Mouse (Mus musculus) lung, postnatal 0 days (tissue): ENCODE measurements around the gene Matn1. TPM values are rescaled to one million over a fixed set of nuclear protein-coding genes. Genes with fewer than 3 reads are reported as not detected.

ENCODE experiments used
- ATAC-seq: fragments of 200-750 bp; cut with Nextera tagmentation; 2 replicates; pipeline ENCODE4 v1.8.0; 2017; ENCODE audit warnings: moderate library complexity
- DNase-seq: peaks from one replicate; pipeline ENCODE4 v3.0.0-alpha.2; 2016; ENCODE audit warnings: low spot score
- H3K27ac ChIP-seq: fragments of 300-500 bp; sonication (generic); 2 replicates; pipeline ENCODE4 v1.5.1; 2014; ENCODE audit warnings: antibody characterized with exemption, mild to moderate bottlenecking, low read length, mixed read lengths
- H3K27me3 ChIP-seq: fragments of 300-500 bp; sonication (generic); replicated peaks from 2 replicates; pipeline ENCODE4 v1.6.1; 2014; ENCODE audit warnings: low read length, mixed read lengths; ENCODE audit not compliant: insufficient read depth
- H3K36me3 ChIP-seq: fragments of 300-500 bp; sonication (generic); 2 replicates; pipeline ENCODE4 v1.6.1; 2014; ENCODE audit warnings: low read length, mixed read lengths; ENCODE audit not compliant: insufficient read depth
- H3K4me1 ChIP-seq: fragments of 300-500 bp; sonication (generic); 2 replicates; pipeline ENCODE4 v1.6.1; 2014; ENCODE audit warnings: antibody characterized with exemption, low read depth, low read length, mixed read lengths; ENCODE audit not compliant: insufficient read depth
- H3K4me2 ChIP-seq: fragments of 300-500 bp; sonication (generic); replicated peaks from 2 replicates; pipeline ENCODE4 v1.6.1; 2014; ENCODE audit warnings: low read depth, mild to moderate bottlenecking, low read length, moderate library complexity, mixed read lengths
- H3K4me3 ChIP-seq: fragments of 300-500 bp; sonication (generic); 2 replicates; pipeline ENCODE4 v1.5.1; 2014; ENCODE audit warnings: low read depth, low read length
- H3K9ac ChIP-seq: fragments of 300-500 bp; sonication (generic); replicated peaks from 2 replicates; pipeline ENCODE4 v1.6.1; 2014; ENCODE audit warnings: low read depth, mild to moderate bottlenecking
- H3K9me3 ChIP-seq: fragments of 300-500 bp; sonication (generic); 2 replicates; pipeline ENCODE4 v1.6.1; 2016; ENCODE audit warnings: low read length, mixed read lengths
- CTCF ChIP-seq: IDR thresholded peaks from 2 replicates; pipeline ENCODE4 v1.5.1; 2016; ENCODE audit warnings: antibody characterized with exemption, mild to moderate bottlenecking
- EP300 ChIP-seq: IDR thresholded peaks from 2 replicates; pipeline ENCODE4 v1.6.1; 2016; ENCODE audit warnings: antibody characterized with exemption, mild to moderate bottlenecking, control low read depth
- WGBS: fragments of 180-500 bp; shearing (Covaris S2); extraction: QIAGEN DNeasy Blood & Tissue Kit; methylation state at CpG from one replicate; pipeline ENCODE4 v1.1.7; 2014; 5-methylcytosine and 5-hydroxymethylcytosine counted together
- polyA plus RNA-seq: library from polyadenylated mRNA; unstranded; fragments of >200 nt; fragmentation: Nextera tagmentation; extraction: Ambion mirVana; gene quantifications from 2 replicates; pipeline ENCODE4 v1.2.1, GENCODE M21; 2015

Matn1 gene
- polyA plus RNA-seq, 1 experiment from 2014 or later: not detected

DNA sequence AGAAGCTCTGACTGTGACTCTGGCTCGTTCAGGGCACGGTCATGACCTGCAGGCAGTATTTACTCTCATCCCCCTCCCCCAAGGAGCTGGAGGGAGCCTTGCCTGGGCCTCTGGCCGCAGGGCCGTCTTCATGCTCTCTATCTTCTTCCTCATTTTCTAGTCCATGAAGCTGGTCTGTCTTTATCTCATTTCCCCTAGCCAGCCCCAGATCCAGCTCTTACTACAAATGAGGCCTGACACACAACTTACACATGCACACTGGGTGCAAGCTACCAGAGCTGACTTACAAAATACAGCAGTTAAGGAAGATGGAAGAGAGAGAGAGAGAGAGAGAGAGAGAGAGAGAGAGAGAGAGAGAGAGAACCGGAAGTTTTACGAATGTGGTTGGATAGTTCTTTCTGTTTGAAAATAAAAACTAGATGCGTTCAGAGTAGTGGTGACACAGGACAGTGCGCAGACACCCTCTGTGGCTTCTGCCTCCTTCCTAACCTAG lies 41.9 kb upstream of the Matn1 start:
- Histone ChIP-seq H3K4me3 (no peak overlapping the region), H3K4me1 (no peaks in the 10 kb centered on the region), H3K36me3 (no peaks in the 10 kb centered on the region), H3K9ac (no peak overlapping the region), H3K27me3 (no peaks in the 10 kb centered on the region), H3K4me2 (no peak overlapping the region), H3K27ac (no peak overlapping the region), H3K9me3 (no peaks in the 10 kb centered on the region)
- ATAC-seq (no peak; the same call in 1 of the 2 replicates), DNase-seq (peak; percentile 23)
- TF ChIP-seq EP300 (no peak), CTCF (no peak)
- WGBS: 35% methylated on average over 8 of the region's 8 CpGs

GRCm38 (mm10) chr4:130905025-130905424 lies 39.2 kb upstream of the Matn1 start:
- ATAC-seq: no peak
- H3K36me3 ChIP-seq: no peaks in the 10 kb centered on the region

DNA sequence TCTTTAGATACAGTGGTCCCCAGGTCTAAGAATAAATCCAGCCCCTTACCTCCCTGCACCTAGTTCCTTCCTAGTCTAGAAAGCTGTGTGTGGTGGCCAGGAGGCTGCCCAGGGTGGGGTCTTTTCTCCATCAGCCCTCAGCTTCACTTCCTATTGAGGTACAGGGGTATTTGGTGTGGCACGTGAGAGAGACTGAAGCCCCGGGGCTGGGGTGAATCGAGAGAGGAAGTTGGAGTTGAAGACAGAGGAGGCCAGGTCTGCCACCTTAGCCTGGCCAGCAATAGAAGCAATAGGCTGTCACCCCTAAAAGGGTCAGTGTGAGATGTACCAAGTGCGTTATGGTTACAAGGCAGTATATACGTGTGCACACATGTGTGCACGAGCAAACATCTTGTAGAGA lies 38.3 kb upstream of the Matn1 start:
- TF ChIP-seq CTCF (no peak), EP300 (no peak)

More at GRCm38 (mm10) chr4:130905025-130905424, 39.2 kb upstream of the Matn1 start:
- Histone ChIP-seq H3K4me1 (no peaks in the 10 kb centered on the region), H3K9ac (no peak overlapping the region), H3K27ac (no peak overlapping the region), H3K4me2 (no peak overlapping the region), H3K9me3 (no peaks in the 10 kb centered on the region), H3K4me3 (no peak overlapping the region), H3K27me3 (no peaks in the 10 kb centered on the region)
- TF ChIP-seq EP300 (no peak), CTCF (no peak)
- no peak for DNase-seq
- 61% methylated on average over 7 of the region's 7 CpGs for WGBS

DNA sequence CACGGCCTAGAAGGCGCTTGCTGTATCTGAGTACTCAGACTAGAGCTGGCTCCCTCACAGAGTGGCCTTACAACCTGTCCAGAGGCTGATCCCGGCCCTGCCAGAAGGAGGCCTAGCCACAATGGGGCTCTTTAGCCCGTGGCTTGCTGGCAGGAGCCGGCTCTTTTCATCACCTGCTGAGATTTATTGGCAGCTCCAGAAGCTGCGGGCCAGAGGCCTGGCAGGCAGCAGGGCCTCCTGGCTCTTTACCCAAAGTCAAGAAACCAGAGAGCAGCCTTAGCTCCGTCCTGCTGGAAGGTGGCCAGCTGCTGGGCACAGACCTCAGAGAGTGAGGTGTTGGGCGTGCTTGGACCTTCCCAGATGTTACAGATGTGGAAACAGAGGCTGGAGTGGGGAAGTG lies 37.9 kb upstream of the Matn1 start:
- H3K9me3 ChIP-seq: no peaks in the 10 kb centered on the region
- 39% methylated on average over 8 of the region's 8 CpGs for WGBS
- no peak overlapping the region for H3K4me3 ChIP-seq
- no peak overlapping the region for H3K27ac ChIP-seq
- H3K4me1 ChIP-seq: no peaks in the 10 kb centered on the region
- TF ChIP-seq CTCF (no peak), EP300 (no peak)
- no peak overlapping the region for H3K4me2 ChIP-seq
- H3K36me3 ChIP-seq: no peaks in the 10 kb centered on the region
- no peak overlapping the region for H3K9ac ChIP-seq
- DNase-seq (no peak), ATAC-seq (no peak)
- no peaks in the 10 kb centered on the region for H3K27me3 ChIP-seq

More for the DNA sequence above, 38.3 kb upstream of the Matn1 start:
- no peak overlapping the region for H3K9ac ChIP-seq
- H3K27me3 ChIP-seq: no peaks in the 10 kb centered on the region
- H3K36me3 ChIP-seq: no peaks in the 10 kb centered on the region
- 78% methylated on average over 6 of the region's 6 CpGs for WGBS
- no peaks in the 10 kb centered on the region for H3K9me3 ChIP-seq
- H3K4me3 ChIP-seq: no peak overlapping the region
- H3K4me1 ChIP-seq: no peaks in the 10 kb centered on the region
- no peak overlapping the region for H3K27ac ChIP-seq
- DNase-seq (no peak), ATAC-seq (no peak)
- H3K4me2 ChIP-seq: no peak overlapping the region

DNA sequence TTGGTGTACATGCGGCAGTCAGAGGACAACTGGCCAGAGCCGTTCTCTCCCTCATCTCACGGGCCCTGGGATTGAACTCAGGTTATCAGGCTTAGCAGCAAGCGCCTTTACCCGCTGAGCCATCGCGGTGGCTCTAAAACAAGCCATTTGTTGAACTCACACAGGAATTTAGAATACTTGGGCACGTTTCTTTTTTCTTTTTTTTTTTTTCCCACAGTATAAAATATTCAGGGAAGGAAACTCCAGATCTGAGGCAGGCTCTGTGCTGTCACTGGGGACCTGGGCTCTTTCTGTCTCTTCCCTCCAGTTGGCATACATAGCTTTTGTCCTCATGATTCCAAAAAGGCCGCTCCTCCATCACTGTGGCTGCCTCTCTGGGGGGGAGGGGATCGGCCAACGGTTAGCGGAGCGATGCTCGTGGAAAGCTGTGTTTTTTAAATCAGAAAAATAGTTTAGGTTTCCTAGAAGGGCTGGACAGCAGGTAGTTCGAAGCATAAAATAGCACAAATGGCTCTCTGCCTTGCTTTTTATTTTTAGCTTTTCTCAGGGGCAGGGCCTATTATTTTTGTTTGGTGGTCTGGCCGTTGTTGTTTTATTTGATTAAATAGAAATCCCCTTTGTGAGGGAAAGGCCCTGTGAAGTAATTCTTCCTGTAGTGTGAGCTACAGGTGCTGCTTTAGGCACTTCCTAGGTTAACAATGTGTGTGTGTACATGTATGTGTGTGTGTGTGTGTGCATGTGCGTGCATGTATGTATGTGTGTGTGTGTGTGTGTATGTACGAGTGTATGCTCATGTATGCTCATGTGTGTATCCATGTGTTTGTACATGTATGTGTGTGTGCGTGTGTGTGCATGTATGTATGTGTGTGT lies 36.8 kb upstream of the Matn1 start:
- no peak for DNase-seq
- H3K27me3 ChIP-seq: no peaks in the 10 kb centered on the region
- no peak overlapping the region for H3K27ac ChIP-seq
- H3K4me1 ChIP-seq: no peaks in the 10 kb centered on the region
- ATAC-seq: no peak
- H3K4me2 ChIP-seq: no peak overlapping the region
- H3K9me3 ChIP-seq: no peaks in the 10 kb centered on the region
- H3K36me3 ChIP-seq: no peaks in the 10 kb centered on the region
- 83% methylated on average over 19 of the region's 19 CpGs for WGBS
- no peak overlapping the region for H3K4me3 ChIP-seq
- TF ChIP-seq CTCF: no peak
- TF ChIP-seq EP300: no peak
- no peak overlapping the region for H3K9ac ChIP-seq

DNA sequence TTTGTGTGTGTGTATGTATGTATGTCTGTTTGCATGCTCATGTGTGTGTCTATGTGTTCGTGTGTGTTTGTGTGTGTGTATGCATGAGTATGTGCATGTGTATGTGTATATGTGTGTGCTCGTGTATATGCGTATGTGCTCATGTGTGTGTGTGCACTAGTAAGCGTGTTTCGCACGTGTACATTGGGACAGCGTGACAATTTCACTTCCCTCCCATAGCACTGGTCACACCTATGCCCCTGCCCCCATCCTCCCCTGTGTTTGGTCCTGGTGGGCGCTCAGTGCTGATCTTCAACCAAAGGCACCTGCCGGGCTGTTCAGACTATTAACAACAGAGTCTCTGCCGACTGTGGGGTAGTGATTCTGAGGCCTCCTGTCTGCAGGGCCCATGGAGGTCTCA lies 36.1 kb upstream of the Matn1 start:
- DNase-seq: no peak
- no peak overlapping the region for H3K27ac ChIP-seq
- H3K27me3 ChIP-seq: no peaks in the 10 kb centered on the region
- no peaks in the 10 kb centered on the region for H3K4me1 ChIP-seq
- H3K9me3 ChIP-seq: no peaks in the 10 kb centered on the region
- WGBS: 92% methylated on average over 10 of the region's 10 CpGs
- no peaks in the 10 kb centered on the region for H3K36me3 ChIP-seq
- H3K9ac ChIP-seq: no peak overlapping the region
- H3K4me3 ChIP-seq: no peak overlapping the region
- no peak overlapping the region for H3K4me2 ChIP-seq
- no peak for ATAC-seq
- no peak for TF ChIP-seq EP300
- TF ChIP-seq CTCF: no peak
